Mouse (Mus musculus) liver, postnatal 0 days (tissue): ENCODE data around the gene Rab28. TPM values are rescaled to one million over a fixed set of nuclear protein-coding genes. Genes with fewer than 3 reads are reported as not detected.
A peak's percentile ranks its signal among the peaks of the same experiment; 100 is the strongest.

Experiments
- ATAC-seq: fragments of 200-750 bp; cut with Nextera tagmentation; 2 replicates; pipeline ENCODE4 v1.8.0; 2017; ENCODE audit warnings: mild to moderate bottlenecking, moderate library complexity
- DNase-seq: peaks from one replicate; pipeline ENCODE4 v3.0.0-alpha.2; 2016
- H3K27ac ChIP-seq: fragments of 300-500 bp; sonication (generic); 2 replicates; pipeline ENCODE4 v1.5.1; 2014; ENCODE audit warnings: antibody characterized with exemption, moderate library complexity, mild to moderate bottlenecking, low read depth
- H3K27me3 ChIP-seq: fragments of 300-500 bp; sonication (generic); 2 replicates; pipeline ENCODE4 v1.6.1; 2014; ENCODE audit warnings: low read length, control low read depth, mixed read lengths; ENCODE audit not compliant: insufficient read depth
- H3K36me3 ChIP-seq: fragments of 300-500 bp; sonication (generic); replicated peaks from 2 replicates; pipeline ENCODE4 v1.6.1; 2014; ENCODE audit warnings: mild to moderate bottlenecking, control low read depth, low read length, moderate library complexity, mixed read lengths; ENCODE audit not compliant: insufficient read depth
- H3K4me1 ChIP-seq: fragments of 300-500 bp; sonication (generic); 2 replicates; pipeline ENCODE4 v1.6.1; 2014; ENCODE audit warnings: antibody characterized with exemption, mild to moderate bottlenecking, control low read depth; ENCODE audit not compliant: insufficient read depth
- H3K4me2 ChIP-seq: fragments of 300-500 bp; sonication (generic); 2 replicates; pipeline ENCODE4 v1.6.1; 2014; ENCODE audit warnings: low read depth, mild to moderate bottlenecking, low read length, moderate library complexity, mixed read lengths
- H3K4me3 ChIP-seq: fragments of 300-500 bp; sonication (generic); 2 replicates; pipeline ENCODE4 v1.5.1; 2014; ENCODE audit warnings: low read depth, low read length
- H3K9ac ChIP-seq: fragments of 300-500 bp; sonication (generic); replicated peaks from 2 replicates; pipeline ENCODE4 v1.6.1; 2014; ENCODE audit warnings: mild to moderate bottlenecking, moderate library complexity
- H3K9me3 ChIP-seq: fragments of 300-500 bp; sonication (generic); 2 replicates; pipeline ENCODE4 v1.6.1; 2016; ENCODE audit warnings: mild to moderate bottlenecking, control low read depth, low read length, mixed read lengths
- CTCF ChIP-seq: sonication (generic); IDR thresholded peaks from 2 replicates; pipeline ENCODE4 v1.5.1; 2016; ENCODE audit warnings: antibody characterized with exemption, low read depth
- EP300 ChIP-seq: IDR thresholded peaks from 2 replicates; pipeline ENCODE4 v1.6.1; 2016; ENCODE audit warnings: antibody characterized with exemption, low read depth, mild to moderate bottlenecking
- WGBS: fragments of 180-500 bp; shearing (Covaris S2); extraction: QIAGEN DNeasy Blood & Tissue Kit; methylation state at CpG from one replicate; pipeline ENCODE4 v1.1.7; 2014; ENCODE audit not compliant: insufficient replicate concordance; 5-methylcytosine and 5-hydroxymethylcytosine counted together
- polyA plus RNA-seq: library from polyadenylated mRNA; unstranded; fragments of >200 nt; fragmentation: Nextera tagmentation; extraction: Ambion mirVana; gene quantifications from 2 replicates; pipeline ENCODE4 v1.2.1, GENCODE M21; 2015

Rab28 gene
- polyA plus RNA-seq, 1 experiment from 2014 or later, result 22.5 TPM

DNA sequence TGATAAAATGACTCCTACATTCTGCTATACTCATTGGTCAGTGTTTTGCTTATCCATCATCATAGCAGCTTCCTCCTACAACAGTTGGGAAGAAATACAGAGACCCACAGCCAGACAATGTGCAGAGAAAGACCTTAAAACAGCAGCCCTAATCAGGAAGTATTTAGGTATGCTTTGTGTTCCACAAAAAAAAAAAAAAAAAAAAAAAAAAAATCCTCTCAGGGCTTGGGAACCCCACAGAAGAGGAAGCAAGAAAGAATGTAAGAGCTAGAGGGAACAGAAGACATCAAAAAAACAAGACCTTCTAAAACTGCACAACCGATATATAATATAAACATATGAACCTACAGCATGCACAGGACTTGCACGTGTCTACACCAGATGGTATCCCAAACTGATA is 24.0 kb downstream of the Rab28 start:
- Histone ChIP-seq H3K4me2 (no peak overlapping the region), H3K27me3 (no peaks in the 10 kb centered on the region), H3K4me3 (no peak overlapping the region), H3K9ac (no peak overlapping the region), H3K36me3 (peaks cover 3% of the 10 kb centered on the region; the same call in 1 of the 2 replicates), H3K4me1 (no peaks in the 10 kb centered on the region), H3K27ac (no peak overlapping the region), H3K9me3 (no peaks in the 10 kb centered on the region)
- no peak for ATAC-seq
- 90% methylated on average over 2 of the region's 2 CpGs for WGBS
- no peak for TF ChIP-seq CTCF
- no peak for TF ChIP-seq EP300
- no peak for DNase-seq

DNA sequence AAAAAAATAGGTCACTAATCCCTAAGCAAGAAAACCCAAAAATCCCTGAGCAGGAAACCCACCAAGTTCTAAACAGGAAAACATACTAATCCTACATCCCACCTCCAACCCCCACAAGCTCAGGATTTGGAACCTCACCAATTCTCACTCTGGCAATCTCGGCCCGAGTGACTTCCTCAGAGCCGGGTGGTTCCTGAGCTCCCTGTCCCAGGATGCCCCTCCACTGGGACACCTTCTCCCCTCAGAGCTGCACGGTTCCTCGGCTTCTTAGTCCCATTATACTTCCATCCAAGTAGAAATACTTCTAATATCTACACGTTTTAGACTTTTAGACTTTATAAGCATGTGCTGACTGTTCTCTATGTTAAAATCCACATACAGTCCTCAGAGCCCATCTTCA is 41.9 kb downstream of the Rab28 start:
- WGBS, result 72% methylated on average over 6 of the region's 6 CpGs
- Histone ChIP-seq H3K27ac (no peak overlapping the region), H3K36me3 (no peaks in the 10 kb centered on the region), H3K27me3 (no peaks in the 10 kb centered on the region), H3K4me1 (no peaks in the 10 kb centered on the region), H3K4me2 (no peak overlapping the region), H3K9me3 (no peaks in the 10 kb centered on the region), H3K4me3 (no peak overlapping the region), H3K9ac (no peak overlapping the region)
- ATAC-seq (no peak), DNase-seq (no peak)
- TF ChIP-seq EP300 (no peak), CTCF (no peak)

- 49% methylated on average over 2 of the region's 2 CpGs for WGBS
- Histone ChIP-seq H3K9me3 (no peaks in the 10 kb centered on the region), H3K27me3 (no peaks in the 10 kb centered on the region), H3K4me2 (no peak overlapping the region), H3K4me3 (no peak overlapping the region), H3K27ac (no peak overlapping the region), H3K9ac (no peak overlapping the region), H3K4me1 (no peaks in the 10 kb centered on the region), H3K36me3 (no peaks in the 10 kb centered on the region)
- TF ChIP-seq CTCF (no peak), EP300 (no peak)
- DNase-seq, result no peak
- no peak for ATAC-seq
Observed at GRCm38 (mm10) chr5:41636793-41637192, 71.2 kb downstream of the Rab28 start.

- TF ChIP-seq EP300 (no peak), CTCF (no peak)
- H3K4me3 ChIP-seq, result no peak overlapping the region
- no peaks in the 10 kb centered on the region for H3K36me3 ChIP-seq
- no peaks in the 10 kb centered on the region for H3K9me3 ChIP-seq
- 77% methylated on average over 7 of the region's 7 CpGs for WGBS
- no peak overlapping the region for H3K4me2 ChIP-seq
- ATAC-seq (peak; percentile 40), DNase-seq (no peak)
- H3K27ac ChIP-seq, result no peak overlapping the region
- H3K27me3 ChIP-seq, result no peaks in the 10 kb centered on the region
- H3K4me1 ChIP-seq, result 0 out of 2 replicates have a peak, but pooled peaks cover 3% of the 10 kb centered on the region
- no peak overlapping the region for H3K9ac ChIP-seq
Observed at GRCm38 (mm10) chr5:41627224-41628144, 80.5 kb downstream of the Rab28 start.

DNA sequence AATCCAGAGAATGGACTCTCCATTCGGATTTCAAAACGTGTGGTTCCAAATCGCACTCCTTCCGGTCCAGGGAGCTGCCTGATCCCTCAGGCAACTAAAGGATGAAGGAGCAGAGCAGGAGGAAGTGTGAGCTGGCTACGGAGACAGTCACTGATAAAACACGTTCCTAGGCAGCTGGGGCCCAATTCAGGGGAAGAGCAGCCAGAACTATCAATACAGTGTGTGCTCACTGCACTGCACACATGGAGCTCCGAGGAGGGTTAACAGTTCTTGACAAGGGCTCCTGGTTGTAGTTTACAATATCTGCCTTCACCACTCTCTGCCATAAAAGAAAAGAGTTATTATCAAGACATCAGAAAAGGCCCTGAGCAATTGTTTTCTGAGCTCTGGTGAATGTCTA is 82.4 kb downstream of the Rab28 start:
- no peaks in the 10 kb centered on the region for H3K36me3 ChIP-seq
- WGBS, result 54% methylated on average over 7 of the region's 7 CpGs
- DNase-seq, result no peak
- TF ChIP-seq CTCF, result no peak
- TF ChIP-seq EP300, result no peak
- no peak overlapping the region for H3K4me2 ChIP-seq
- no peaks in the 10 kb centered on the region for H3K9me3 ChIP-seq
- H3K4me1 ChIP-seq, result 0 out of 2 replicates have a peak, but pooled peaks cover 3% of the 10 kb centered on the region
- H3K4me3 ChIP-seq, result no peak overlapping the region
- no peaks in the 10 kb centered on the region for H3K27me3 ChIP-seq
- H3K9ac ChIP-seq, result no peak overlapping the region
- no peak for ATAC-seq
- no peak overlapping the region for H3K27ac ChIP-seq

DNA sequence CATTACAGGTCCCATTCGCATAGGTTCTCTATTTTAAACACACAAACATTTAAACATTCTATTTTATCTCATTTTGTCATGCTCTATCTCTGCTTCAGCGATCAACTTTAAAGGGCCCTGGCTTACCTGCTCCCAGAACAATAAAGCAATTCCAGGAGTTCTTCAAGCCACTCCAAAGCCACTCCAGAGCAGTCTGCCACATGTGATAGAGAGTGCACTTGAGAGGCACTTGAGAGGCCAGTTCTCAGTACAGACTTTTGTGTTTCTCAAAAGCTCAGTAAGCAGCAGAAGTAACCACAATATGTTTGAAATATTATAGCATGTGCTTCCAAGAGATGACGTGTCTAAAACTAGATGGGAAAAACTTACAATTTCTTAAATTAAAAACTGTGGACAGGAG is 86.2 kb downstream of the Rab28 start:
- Histone ChIP-seq H3K27ac (no peak overlapping the region), H3K9ac (no peak overlapping the region), H3K9me3 (no peaks in the 10 kb centered on the region), H3K4me1 (no peaks in the 10 kb centered on the region), H3K4me2 (no peak overlapping the region), H3K36me3 (no peaks in the 10 kb centered on the region), H3K27me3 (no peaks in the 10 kb centered on the region), H3K4me3 (no peak overlapping the region)
- WGBS, result 60% methylated on average over 3 of the region's 3 CpGs
- DNase-seq, result no peak
- TF ChIP-seq EP300 (no peak), CTCF (no peak)
- no peak for ATAC-seq
